Mouse (Mus musculus) kidney, adult 2 months (tissue): ENCODE results near the gene Myadml2. TPM values are rescaled to one million over a fixed set of nuclear protein-coding genes. Genes with fewer than 3 reads are reported as not detected.

ENCODE experiments used
- DNase-seq: peaks from one replicate; pipeline ENCODE4 v3.0.0; 2021
- H3K27ac ChIP-seq: fragments of 200-500 bp; 2 replicates; pipeline ENCODE4 v1.5.1; 2012; ENCODE audit warnings: low read depth, low read length, control low read depth, inconsistent platforms; ENCODE audit not compliant: insufficient read depth
- H3K27me3 ChIP-seq: fragments of 200-500 bp; replicated peaks from 2 replicates; pipeline ENCODE4 v1.6.1; 2012; ENCODE audit warnings: mild to moderate bottlenecking, moderate library complexity, low read length, inconsistent platforms; ENCODE audit not compliant: control insufficient read depth, insufficient read depth
- H3K36me3 ChIP-seq: fragments of 200-500 bp; 2 replicates; pipeline ENCODE4 v1.6.1; 2012; ENCODE audit warnings: mild to moderate bottlenecking, moderate library complexity, low read length, inconsistent platforms; ENCODE audit not compliant: control insufficient read depth, insufficient read depth
- H3K4me1 ChIP-seq: fragments of 200-500 bp; 2 replicates; pipeline ENCODE4 v1.6.1; 2011; ENCODE audit warnings: low read length; ENCODE audit not compliant: control insufficient read depth, insufficient read depth
- H3K4me3 ChIP-seq: fragments of 200-500 bp; 2 replicates; pipeline ENCODE4 v1.5.1; 2011; ENCODE audit warnings: mild to moderate bottlenecking, low read depth, low read length, control low read depth; ENCODE audit not compliant: insufficient read depth
- CTCF ChIP-seq: fragments of 200-500 bp; conservative IDR thresholded peaks from 2 replicates; pipeline ENCODE4 v1.5.1; 2011; ENCODE audit warnings: low read depth, mild to moderate bottlenecking, control low read depth, low read length, moderate library complexity, mixed read lengths; ENCODE audit not compliant: insufficient read depth, insufficient read length
- POLR2A ChIP-seq: fragments of 200-500 bp; IDR thresholded peaks from one replicate; pipeline ENCODE4 v1.6.1; 2011; ENCODE audit warnings: low read depth, low read length, control low read depth
- WGBS: fragments of 180-500 bp; shearing (Covaris S2); methylation state at CpG from one replicate; pipeline ENCODE4 v1.1.7; 2018; 5-methylcytosine and 5-hydroxymethylcytosine counted together
- polyA plus RNA-seq: library from polyadenylated mRNA; depleted of rRNA; stranded (reverse); fragments of >200 nt; gene quantifications from 2 replicates; pipeline ENCODE4 v1.2.3, GENCODE M21; 2012

The Myadml2 gene
- polyA plus RNA-seq, 1 experiment: 1.0 TPM

GRCm38 (mm10) chr11:120615167-120615566 is 32.8 kb downstream of the Myadml2 start:
- H3K27ac ChIP-seq: no peak overlapping the region
- H3K27me3 ChIP-seq: no peaks in the 10 kb centered on the region
- no peak overlapping the region for H3K4me3 ChIP-seq
- WGBS: 91% methylated on average over 6 of the region's 6 CpGs
- DNase-seq: no peak
- TF ChIP-seq POLR2A (no peak), CTCF (no peak)
- peaks cover 6% of the 10 kb centered on the region; the same call in 1 of the 2 replicates for H3K36me3 ChIP-seq
- H3K4me1 ChIP-seq: peaks cover 14% of the 10 kb centered on the region

GRCm38 (mm10) chr11:120613976-120614375 is 34.0 kb downstream of the Myadml2 start:
- H3K36me3 ChIP-seq: peaks cover 6% of the 10 kb centered on the region; the same call in 1 of the 2 replicates

GRCm38 (mm10) chr11:120613481-120613972 is 34.4 kb downstream of the Myadml2 start:
- Histone ChIP-seq H3K27me3 (no peaks in the 10 kb centered on the region), H3K4me1 (peaks cover 19% of the 10 kb centered on the region), H3K27ac (no peak overlapping the region), H3K4me3 (no peak overlapping the region), H3K36me3 (peaks cover 5% of the 10 kb centered on the region; the same call in 1 of the 2 replicates)
- TF ChIP-seq POLR2A: no peak
- no peak for TF ChIP-seq CTCF
- WGBS: 80% methylated on average over 10 of the region's 10 CpGs
- no peak for DNase-seq

More at GRCm38 (mm10) chr11:120613976-120614375, 34.0 kb downstream of the Myadml2 start:
- 81% methylated on average over 8 of the region's 8 CpGs for WGBS
- H3K27me3 ChIP-seq: no peaks in the 10 kb centered on the region
- H3K27ac ChIP-seq: no peak overlapping the region
- DNase-seq: no peak
- no peak for TF ChIP-seq POLR2A
- TF ChIP-seq CTCF: no peak
- no peak overlapping the region for H3K4me3 ChIP-seq
- H3K4me1 ChIP-seq: peaks cover 15% of the 10 kb centered on the region

- peaks cover 3% of the 10 kb centered on the region; the same call in 1 of the 2 replicates for H3K36me3 ChIP-seq
- peak; percentile 79 for DNase-seq
- peaks cover 15% of the 10 kb centered on the region for H3K4me1 ChIP-seq
- no peak overlapping the region for H3K4me3 ChIP-seq
- H3K27ac ChIP-seq: no peak overlapping the region
- WGBS: 26% methylated on average over 6 of the region's 6 CpGs
- no peaks in the 10 kb centered on the region for H3K27me3 ChIP-seq
- TF ChIP-seq POLR2A: no peak
- TF ChIP-seq CTCF: peak; percentile 84
These were observed 35.2 kb downstream of the Myadml2 start for GRCm38 (mm10) chr11:120612763-120613162.

- WGBS: 80% methylated on average over 9 of the region's 9 CpGs
- no peak for DNase-seq
- no peak overlapping the region for H3K27ac ChIP-seq
- H3K4me1 ChIP-seq: peaks cover 5% of the 10 kb centered on the region
- no peak overlapping the region for H3K4me3 ChIP-seq
- TF ChIP-seq CTCF (no peak), POLR2A (no peak)
- H3K27me3 ChIP-seq: no peaks in the 10 kb centered on the region
- H3K36me3 ChIP-seq: peaks cover 3% of the 10 kb centered on the region; the same call in 1 of the 2 replicates
These were observed 37.4 kb downstream of the Myadml2 start for GRCm38 (mm10) chr11:120610477-120611046.

GRCm38 (mm10) chr11:120609250-120609649 is 38.7 kb downstream of the Myadml2 start:
- H3K27me3 ChIP-seq: no peaks in the 10 kb centered on the region
- peak; percentile 73 for DNase-seq
- peak overlapping the region; percentile 61 for H3K27ac ChIP-seq
- no peak overlapping the region for H3K4me3 ChIP-seq
- H3K36me3 ChIP-seq: peaks cover 3% of the 10 kb centered on the region; the same call in 1 of the 2 replicates
- TF ChIP-seq POLR2A: no peak
- TF ChIP-seq CTCF: peak; percentile 3; the same call in 1 of the 2 replicates
- peaks cover 5% of the 10 kb centered on the region; the same call in 1 of the 2 replicates for H3K4me1 ChIP-seq
- 40% methylated on average over 8 of the region's 8 CpGs for WGBS

GRCm38 (mm10) chr11:120608241-120609034 is 39.5 kb downstream of the Myadml2 start, which contains the start of gene Npb:
Gene Npb (plus strand): TSS chr11:120608477.
- TF ChIP-seq CTCF: no peak
- no peak for TF ChIP-seq POLR2A
- Histone ChIP-seq H3K27me3 (no peaks in the 10 kb centered on the region), H3K4me1 (peaks cover 5% of the 10 kb centered on the region; the same call in 1 of the 2 replicates), H3K27ac (peak within 1 kb of the TSS; percentile 61), H3K36me3 (peaks cover 3% of the 10 kb centered on the region; the same call in 1 of the 2 replicates), H3K4me3 (no peak within 1 kb of the TSS)
- DNase-seq: no peak
- 19% methylated on average over 45 of the region's 45 CpGs for WGBS
